Mouse (Mus musculus) neural tube, embryonic 15.5 days (tissue): ENCODE data around the gene Tnfaip2. TPM values are rescaled to one million over a fixed set of nuclear protein-coding genes. Genes with fewer than 3 reads are reported as not detected.

Source experiments
- ATAC-seq: fragments of 200-750 bp; cut with Nextera tagmentation; 2 replicates; pipeline ENCODE4 v1.8.0; 2017; ENCODE audit warnings: mild to moderate bottlenecking, moderate TSS enrichment, moderate library complexity; ENCODE audit not compliant: low FRiP score
- H3K27ac ChIP-seq: fragments of 300-500 bp; sonication (generic); replicated peaks from 2 replicates; pipeline ENCODE4 v1.5.1; 2015; ENCODE audit warnings: mild to moderate bottlenecking, inconsistent platforms
- H3K27me3 ChIP-seq: fragments of 300-500 bp; sonication (generic); replicated peaks from 2 replicates; pipeline ENCODE4 v1.6.1; 2015; ENCODE audit warnings: inconsistent platforms
- H3K36me3 ChIP-seq: fragments of 300-500 bp; sonication (generic); 2 replicates; pipeline ENCODE4 v1.6.1; 2015; ENCODE audit warnings: inconsistent platforms
- H3K4me1 ChIP-seq: fragments of 300-500 bp; sonication (generic); 2 replicates; pipeline ENCODE4 v1.6.1; 2015; ENCODE audit warnings: inconsistent platforms
- H3K4me2 ChIP-seq: fragments of 300-500 bp; sonication (generic); 2 replicates; pipeline ENCODE4 v1.6.1; 2015; ENCODE audit warnings: inconsistent platforms, mild to moderate bottlenecking, moderate library complexity
- H3K4me3 ChIP-seq: fragments of 300-500 bp; sonication (generic); replicated peaks from 2 replicates; pipeline ENCODE4 v1.5.1; 2015; ENCODE audit warnings: mild to moderate bottlenecking, inconsistent platforms
- H3K9ac ChIP-seq: fragments of 300-500 bp; sonication (generic); replicated peaks from 2 replicates; pipeline ENCODE4 v1.6.1; 2015; ENCODE audit warnings: mild to moderate bottlenecking, inconsistent platforms
- H3K9me3 ChIP-seq: fragments of 300-500 bp; sonication (generic); replicated peaks from 2 replicates; pipeline ENCODE4 v1.6.1; 2016; ENCODE audit warnings: inconsistent platforms
- WGBS: fragments of 180-500 bp; shearing (Covaris S2); methylation state at CpG from one replicate; pipeline ENCODE4 v1.1.7; 2015; ENCODE audit warnings: mixed read lengths; 5-methylcytosine and 5-hydroxymethylcytosine counted together
- polyA plus RNA-seq: library from polyadenylated mRNA; unstranded; fragments of >200 nt; fragmentation: Nextera tagmentation; extraction: Ambion mirVana; gene quantifications from 2 replicates; pipeline ENCODE4 v1.2.1, GENCODE M21; 2015

Gene Tnfaip2
- polyA plus RNA-seq, 1 experiment from 2014 or later: 1.00 TPM

DNA sequence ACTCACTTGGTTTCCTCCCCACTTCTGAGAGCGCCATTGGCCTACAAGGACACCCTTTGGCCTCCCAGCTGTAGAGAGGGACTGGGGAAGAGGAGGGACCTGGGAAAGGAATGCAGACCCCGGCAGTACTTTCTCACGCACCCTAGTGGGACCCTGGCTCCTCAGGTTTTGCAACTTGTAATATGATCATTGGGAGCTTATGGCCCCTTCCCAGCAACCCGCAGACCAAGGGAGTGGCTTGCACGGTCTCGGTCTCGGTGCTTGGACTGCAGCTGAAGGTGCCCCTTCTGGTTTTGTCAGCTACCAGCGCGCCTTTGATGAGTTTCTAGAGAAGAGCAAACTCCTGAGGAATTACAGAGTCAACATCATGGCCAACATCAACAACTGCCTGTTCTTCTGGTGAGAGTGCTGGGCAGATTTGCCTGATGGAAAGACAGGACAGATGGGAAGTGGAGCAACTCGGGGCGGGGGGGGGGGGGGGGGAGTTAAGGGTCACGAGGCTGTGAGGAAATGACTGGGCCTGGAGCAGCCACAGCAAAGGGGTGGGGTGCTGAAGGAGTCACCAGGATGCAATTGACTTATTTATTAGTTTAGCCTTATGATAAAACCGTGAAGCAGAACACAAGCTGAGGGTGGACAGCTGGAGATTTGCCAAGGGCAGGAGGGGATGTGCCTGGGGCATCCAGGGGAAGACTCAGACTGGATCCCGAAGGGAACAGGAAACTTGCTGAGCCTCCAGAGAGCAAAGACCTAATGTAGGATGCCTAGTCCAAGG lies 6.8 kb downstream of the Tnfaip2 start:
- Histone ChIP-seq H3K4me2 (no peak overlapping the region), H3K9ac (no peak overlapping the region), H3K36me3 (no peaks in the 10 kb centered on the region), H3K4me3 (no peak overlapping the region), H3K27ac (no peak overlapping the region), H3K4me1 (peaks cover 13% of the 10 kb centered on the region), H3K9me3 (no peaks in the 10 kb centered on the region), H3K27me3 (peaks cover 90% of the 10 kb centered on the region)
- 27% methylated on average over 13 of the region's 14 CpGs for WGBS
- ATAC-seq: no peak

DNA sequence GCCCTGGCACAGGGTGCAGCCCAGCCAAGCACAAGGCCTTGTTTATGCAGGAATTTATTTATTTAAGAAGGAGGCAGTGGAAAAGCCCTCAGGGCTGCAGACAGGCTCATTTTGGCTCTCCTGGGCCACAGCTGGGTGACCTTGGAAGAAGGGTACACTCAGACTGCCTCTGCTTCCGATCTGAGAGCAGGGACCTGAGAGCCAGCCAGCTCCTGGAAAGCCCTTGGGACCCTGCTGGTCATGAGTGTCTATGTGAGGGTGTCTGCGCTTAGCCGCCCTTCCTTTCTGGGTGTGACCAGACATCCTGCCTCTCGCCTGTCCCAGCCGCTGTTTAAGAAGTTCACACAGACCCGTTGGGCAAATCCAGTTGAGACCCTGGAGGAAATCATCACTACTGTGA lies 8.1 kb downstream of the Tnfaip2 start:
- WGBS: 40% methylated on average over 6 of the region's 6 CpGs
- H3K4me1 ChIP-seq: peaks cover 12% of the 10 kb centered on the region
- no peak overlapping the region for H3K4me3 ChIP-seq
- no peak overlapping the region for H3K9ac ChIP-seq
- H3K27me3 ChIP-seq: peaks cover 82% of the 10 kb centered on the region
- no peak overlapping the region for H3K4me2 ChIP-seq
- H3K36me3 ChIP-seq: no peaks in the 10 kb centered on the region
- H3K9me3 ChIP-seq: no peaks in the 10 kb centered on the region
- ATAC-seq: no peak
- no peak overlapping the region for H3K27ac ChIP-seq

DNA sequence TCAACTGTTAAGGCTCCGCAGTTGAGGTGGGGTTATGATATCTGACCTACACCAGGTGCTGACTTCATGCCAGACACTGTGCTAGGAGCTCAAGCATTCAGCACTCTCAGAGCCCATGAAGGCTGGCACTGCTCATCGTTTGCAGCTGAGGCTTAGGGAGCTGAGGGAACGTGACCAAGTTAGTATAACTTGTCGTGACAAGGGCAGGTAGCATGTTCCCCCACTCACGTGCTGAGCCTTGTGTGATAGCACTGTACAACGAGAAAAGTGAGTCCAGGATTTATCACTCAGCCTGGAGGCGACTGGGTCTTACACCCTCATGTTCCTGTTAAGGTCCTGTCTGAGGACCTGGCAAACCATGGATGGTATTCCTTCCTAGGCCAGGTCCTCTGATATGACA lies 9.3 kb downstream of the Tnfaip2 start:
- H3K4me2 ChIP-seq: no peak overlapping the region
- H3K27me3 ChIP-seq: peaks cover 78% of the 10 kb centered on the region
- H3K36me3 ChIP-seq: no peaks in the 10 kb centered on the region
- ATAC-seq: no peak
- WGBS: 84% methylated on average over 7 of the region's 7 CpGs
- 0 out of 2 replicates have a peak, but pooled peaks cover under 1% of the 10 kb centered on the region for H3K4me1 ChIP-seq
- H3K9me3 ChIP-seq: no peaks in the 10 kb centered on the region
- no peak overlapping the region for H3K27ac ChIP-seq
- H3K4me3 ChIP-seq: no peak overlapping the region
- no peak overlapping the region for H3K9ac ChIP-seq

GRCm38 (mm10) chr12:111454021-111454420 lies 11.8 kb downstream of the Tnfaip2 start:
- H3K27ac ChIP-seq: no peak overlapping the region
- WGBS: 35% methylated on average over 4 of the region's 4 CpGs
- H3K4me2 ChIP-seq: no peak overlapping the region
- H3K4me3 ChIP-seq: no peak overlapping the region
- no peaks in the 10 kb centered on the region for H3K36me3 ChIP-seq
- no peaks in the 10 kb centered on the region for H3K4me1 ChIP-seq
- peaks cover 69% of the 10 kb centered on the region for H3K27me3 ChIP-seq
- H3K9ac ChIP-seq: no peak overlapping the region
- H3K9me3 ChIP-seq: no peaks in the 10 kb centered on the region
- no peak for ATAC-seq

DNA sequence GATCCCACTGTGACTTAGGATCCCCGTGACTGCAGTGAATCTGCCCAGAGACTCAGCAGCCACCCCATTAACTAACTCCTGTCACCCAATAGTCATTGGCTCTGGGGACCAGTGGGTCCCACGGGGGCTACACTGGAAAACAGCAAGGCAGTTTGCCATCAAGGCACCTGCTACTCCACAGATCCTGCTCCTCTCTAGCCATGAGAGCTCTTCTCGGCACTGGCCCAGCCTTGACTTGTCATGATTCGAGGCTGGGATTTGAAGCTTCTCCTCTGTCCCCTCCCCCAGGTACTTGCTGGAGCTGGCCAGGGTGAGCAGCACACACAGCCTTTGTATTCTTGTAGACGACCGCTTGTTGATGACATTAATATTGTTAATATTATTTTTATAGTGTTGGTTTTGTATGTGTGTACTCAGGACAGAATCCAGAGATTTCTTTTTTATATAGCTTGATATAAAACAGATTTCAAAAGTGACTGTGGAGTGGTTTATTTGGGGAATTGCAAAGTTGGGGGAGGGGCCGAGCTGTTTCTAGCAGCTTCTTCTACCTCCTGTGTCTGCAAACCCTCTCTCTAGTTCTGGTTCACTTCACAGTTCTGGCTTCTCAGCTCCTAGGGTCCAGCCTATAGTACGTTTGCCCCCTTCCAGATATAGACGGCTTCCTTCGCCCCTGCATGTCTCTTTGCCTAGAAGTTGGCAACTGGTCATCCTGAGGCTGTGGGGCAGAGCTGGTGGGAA lies 12.4 kb downstream of the Tnfaip2 start:
- no peaks in the 10 kb centered on the region for H3K4me1 ChIP-seq
- H3K9ac ChIP-seq: no peak overlapping the region
- peaks cover 63% of the 10 kb centered on the region for H3K27me3 ChIP-seq
- 68% methylated on average over 10 of the region's 10 CpGs for WGBS
- H3K4me3 ChIP-seq: no peak overlapping the region
- H3K4me2 ChIP-seq: no peak overlapping the region
- H3K27ac ChIP-seq: no peak overlapping the region
- no peaks in the 10 kb centered on the region for H3K36me3 ChIP-seq
- no peaks in the 10 kb centered on the region for H3K9me3 ChIP-seq
- no peak for ATAC-seq

DNA sequence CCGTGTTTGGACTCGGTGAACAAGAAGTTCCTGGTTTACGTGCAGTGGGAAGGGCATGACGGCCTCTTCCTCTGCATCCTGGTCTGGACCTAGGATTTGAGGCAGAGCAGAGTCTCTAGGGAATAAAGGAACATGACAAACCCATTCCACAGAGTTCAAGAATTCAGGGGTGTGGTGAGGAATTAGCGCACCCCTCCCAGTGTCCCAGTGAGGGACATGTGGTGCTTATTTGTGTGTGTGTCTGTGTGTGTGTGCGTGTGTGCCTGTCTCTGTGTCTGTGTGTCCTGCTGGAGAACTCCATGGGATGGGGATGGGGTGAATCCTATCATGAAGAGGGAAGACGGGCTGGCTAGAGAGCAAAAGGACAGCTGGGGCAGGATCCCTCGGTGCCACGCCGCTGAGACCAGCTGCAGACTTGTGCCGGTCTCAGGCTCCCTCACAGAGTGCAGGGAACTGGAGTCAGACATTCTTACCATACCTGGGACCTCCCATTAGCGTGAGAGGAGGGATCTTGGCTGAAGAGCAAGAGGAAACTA lies 13.1 kb downstream of the Tnfaip2 start:
- Histone ChIP-seq H3K4me2 (no peak overlapping the region), H3K4me3 (no peak overlapping the region), H3K27me3 (peaks cover 62% of the 10 kb centered on the region), H3K4me1 (no peaks in the 10 kb centered on the region), H3K27ac (no peak overlapping the region), H3K9ac (no peak overlapping the region), H3K36me3 (no peaks in the 10 kb centered on the region), H3K9me3 (no peaks in the 10 kb centered on the region)
- 75% methylated on average over 12 of the region's 12 CpGs for WGBS
- no peak for ATAC-seq

- Histone ChIP-seq H3K9me3 (no peaks in the 10 kb centered on the region), H3K9ac (no peak overlapping the region), H3K4me2 (no peak overlapping the region), H3K27me3 (peaks cover 59% of the 10 kb centered on the region), H3K27ac (no peak overlapping the region), H3K4me3 (no peak overlapping the region), H3K36me3 (no peaks in the 10 kb centered on the region), H3K4me1 (no peaks in the 10 kb centered on the region)
- 71% methylated on average over 8 of the region's 8 CpGs for WGBS
- ATAC-seq: no peak
These were observed 13.6 kb downstream of the Tnfaip2 start for GRCm38 (mm10) chr12:111455860-111456259.

DNA sequence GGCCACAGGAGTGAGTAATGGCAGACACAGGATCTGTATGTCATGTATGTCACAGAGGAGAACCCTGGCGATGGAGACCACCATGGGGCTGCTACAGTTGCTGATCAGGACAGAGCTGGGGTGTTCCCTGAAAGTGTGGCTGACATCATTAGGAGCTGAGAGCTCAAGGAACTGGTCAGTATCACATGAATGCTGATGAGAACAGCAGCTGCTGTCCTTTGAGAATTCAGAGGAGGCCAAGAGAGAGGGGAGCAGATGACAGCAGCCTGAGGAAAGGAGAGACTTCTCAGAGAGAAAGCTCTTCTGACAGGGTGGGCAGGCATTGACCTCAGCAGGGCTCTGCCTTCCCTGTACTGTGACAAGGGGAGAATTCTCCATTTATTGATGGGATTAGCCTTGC lies 15.5 kb downstream of the Tnfaip2 start:
- WGBS: 80% methylated on average over 1 of the region's 1 CpGs
- Histone ChIP-seq H3K36me3 (no peaks in the 10 kb centered on the region), H3K9ac (no peak overlapping the region), H3K4me1 (no peaks in the 10 kb centered on the region), H3K27me3 (peaks cover 43% of the 10 kb centered on the region), H3K9me3 (no peaks in the 10 kb centered on the region), H3K4me2 (no peak overlapping the region), H3K4me3 (no peak overlapping the region), H3K27ac (no peak overlapping the region)
- ATAC-seq: no peak

- H3K27ac ChIP-seq: no peak overlapping the region
- no peaks in the 10 kb centered on the region for H3K9me3 ChIP-seq
- no peaks in the 10 kb centered on the region for H3K36me3 ChIP-seq
- WGBS: 88% methylated on average over 7 of the region's 7 CpGs
- no peak overlapping the region for H3K4me3 ChIP-seq
- no peaks in the 10 kb centered on the region for H3K4me1 ChIP-seq
- ATAC-seq: no peak
- H3K9ac ChIP-seq: no peak overlapping the region
- H3K27me3 ChIP-seq: peaks cover 11% of the 10 kb centered on the region
- H3K4me2 ChIP-seq: no peak overlapping the region
These were observed 21.3 kb downstream of the Tnfaip2 start for GRCm38 (mm10) chr12:111463570-111463969.

- no peaks in the 10 kb centered on the region for H3K36me3 ChIP-seq
- 97% methylated on average over 3 of the region's 3 CpGs for WGBS
- no peak overlapping the region for H3K27ac ChIP-seq
- H3K4me1 ChIP-seq: 0 out of 2 replicates have a peak, but pooled peaks cover 4% of the 10 kb centered on the region
- H3K4me2 ChIP-seq: no peak overlapping the region
- no peak overlapping the region for H3K9ac ChIP-seq
- no peak for ATAC-seq
- H3K9me3 ChIP-seq: no peaks in the 10 kb centered on the region
- peaks cover 4% of the 10 kb centered on the region for H3K27me3 ChIP-seq
- H3K4me3 ChIP-seq: no peak overlapping the region
These were observed 24.1 kb downstream of the Tnfaip2 start for GRCm38 (mm10) chr12:111466369-111466768.

DNA sequence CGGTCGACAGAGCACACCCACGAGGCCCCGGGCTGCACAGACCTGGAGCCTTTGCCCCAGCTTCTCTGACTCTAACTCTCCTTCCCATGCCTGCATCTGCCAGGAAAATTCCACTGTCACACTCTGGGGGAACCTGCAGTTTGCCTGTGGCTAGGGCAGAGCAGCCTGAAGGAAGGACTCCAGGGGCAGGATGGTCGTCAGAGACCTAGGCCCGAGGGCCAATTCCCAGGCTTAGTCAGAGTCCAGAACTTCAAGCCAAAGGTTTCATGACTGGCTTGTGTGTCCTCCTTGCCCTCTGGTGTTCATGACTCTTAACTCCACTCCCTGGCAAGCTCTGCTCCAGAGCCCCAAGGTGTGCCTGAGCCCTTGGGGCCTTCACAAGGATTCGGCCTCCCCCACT lies 25.9 kb downstream of the Tnfaip2 start:
- H3K4me2 ChIP-seq: no peak overlapping the region
- no peaks in the 10 kb centered on the region for H3K36me3 ChIP-seq
- H3K27ac ChIP-seq: no peak overlapping the region
- no peaks in the 10 kb centered on the region for H3K9me3 ChIP-seq
- no peak overlapping the region for H3K9ac ChIP-seq
- ATAC-seq: no peak
- H3K4me3 ChIP-seq: no peak overlapping the region
- H3K4me1 ChIP-seq: 0 out of 2 replicates have a peak, but pooled peaks cover 11% of the 10 kb centered on the region
- WGBS: 53% methylated on average over 7 of the region's 7 CpGs
- H3K27me3 ChIP-seq: peaks cover 4% of the 10 kb centered on the region

- no peak for ATAC-seq
These were observed 27.2 kb downstream of the Tnfaip2 start for GRCm38 (mm10) chr12:111469507-111469906.

More at GRCm38 (mm10) chr12:111469507-111469906, 27.2 kb downstream of the Tnfaip2 start:
- Histone ChIP-seq H3K4me1 (0 out of 2 replicates have a peak, but pooled peaks cover 12% of the 10 kb centered on the region), H3K27ac (no peak overlapping the region), H3K4me2 (no peak overlapping the region), H3K36me3 (no peaks in the 10 kb centered on the region), H3K9ac (no peak overlapping the region), H3K4me3 (no peak overlapping the region), H3K9me3 (no peaks in the 10 kb centered on the region), H3K27me3 (peaks cover 4% of the 10 kb centered on the region)
- 14% methylated on average over 8 of the region's 8 CpGs for WGBS
